15 mouse cellular contexts compared by ENCODE assay signal in the genomic region with DNA sequence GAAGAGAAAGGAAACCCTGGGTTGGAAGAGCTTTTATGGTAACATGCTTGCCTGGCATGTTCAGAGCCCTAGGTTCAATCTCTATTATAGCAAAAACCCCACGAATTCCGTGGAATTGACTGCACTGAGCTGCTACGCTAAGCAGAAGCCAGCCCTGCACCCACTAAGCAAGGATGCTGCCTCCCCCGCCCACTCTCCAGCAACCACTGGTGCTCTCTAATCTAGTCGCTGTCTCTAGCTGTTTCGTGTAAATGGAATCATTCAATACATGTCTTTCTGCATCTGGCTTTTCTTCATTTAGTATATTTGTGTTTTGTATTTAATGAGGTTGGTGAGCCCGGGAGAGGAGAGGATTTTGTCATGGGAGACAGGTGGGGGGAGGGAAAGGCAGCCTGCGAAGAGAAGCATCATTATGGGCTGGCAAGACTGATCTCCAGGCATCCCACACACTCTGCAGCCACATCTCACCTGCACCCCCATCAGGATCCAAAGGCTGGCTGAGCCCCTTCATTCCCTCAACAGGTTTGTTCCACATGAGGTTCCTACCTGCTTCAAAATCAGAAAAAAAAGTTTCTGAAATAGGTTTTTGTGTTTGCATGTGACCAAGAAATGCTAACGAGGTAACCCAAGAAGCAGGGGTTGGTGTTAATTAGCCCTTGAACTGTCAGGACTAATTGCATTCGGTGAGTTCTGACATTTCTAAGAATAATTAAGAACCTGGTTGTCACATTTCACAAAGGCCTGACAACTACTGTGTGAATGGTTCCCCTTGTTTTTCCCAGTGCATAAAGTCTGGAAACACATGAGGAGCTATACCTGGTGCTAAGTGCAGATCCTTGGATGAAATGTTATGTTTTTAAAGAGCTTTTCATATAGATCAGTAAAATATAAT.
A peak's percentile ranks its signal among the peaks of the same experiment; 100 is the strongest.
DNase-seq lines count a peak whose midpoint lies in the region; ATAC-seq lines count a peak whose summit lies in the region.
"Had no signal": no experiment of that assay in that cellular context is flagged by ENCODE, and none has a peak within 500 bp of the region (broad histone marks: within the 10 kb centered on the region; RNA-seq: fewer than 3 reads in every experiment).

No protein-coding gene starts in this region.

- ATAC-seq in CD4-positive, CD25-positive, alpha-beta regulatory T cell, adult 4 months: no peak
- no peak for ATAC-seq in midbrain, embryonic 15.5 days (replicated peaks)
- ATAC-seq in midbrain, embryonic 11.5 days (ENCODE audit: low FRiP score): no peak
- no peak for ATAC-seq in liver, embryonic 11.5 days (replicated peaks; ENCODE audit: low FRiP score)
- ATAC-seq: intestine, postnatal 0 days had no signal

- 0 out of 2 replicates have a peak overlapping the region, but pooled peaks have one; percentile 34 for H3K27ac ChIP-seq in midbrain, embryonic 15.5 days
- H3K27ac ChIP-seq in midbrain, embryonic 11.5 days (ENCODE audit: low read depth, low read length): no peak overlapping the region
- H3K27ac ChIP-seq in liver, embryonic 11.5 days (ENCODE audit: low read depth, low read length): no peak overlapping the region
- H3K27ac ChIP-seq: limb, embryonic 15.5 days; lung, embryonic 15.5 days had no signal

- WGBS in midbrain, embryonic 15.5 days: 40% methylated on average over 10 of the region's 10 CpGs
- WGBS in midbrain, embryonic 11.5 days: 64% methylated on average over 10 of the region's 10 CpGs
- WGBS in liver, embryonic 11.5 days: 57% methylated on average over 10 of the region's 10 CpGs

- no peak overlapping the region for H3K4me3 ChIP-seq in midbrain, embryonic 15.5 days
- no peak overlapping the region for H3K4me3 ChIP-seq in midbrain, embryonic 11.5 days (ENCODE audit: low read depth, low read length)
- H3K4me3 ChIP-seq in liver, embryonic 11.5 days (ENCODE audit: low read depth, low read length): no peak overlapping the region
- H3K4me3 ChIP-seq: erythroblast, embryonic 14.5 days; limb, embryonic 15.5 days; lung, embryonic 15.5 days; megakaryocyte, embryonic 14.5 days had no signal

- no peak overlapping the region for H3K9ac ChIP-seq in midbrain, embryonic 15.5 days
- no peak overlapping the region for H3K9ac ChIP-seq in midbrain, embryonic 11.5 days (ENCODE audit: low read length)
- H3K9ac ChIP-seq in liver, embryonic 11.5 days (ENCODE audit: low read depth, low read length): no peak overlapping the region
- H3K9ac ChIP-seq: limb, embryonic 15.5 days; lung, embryonic 15.5 days had no signal

- peak; percentile 33 for DNase-seq in CD4-positive, CD25-positive, alpha-beta regulatory T cell, adult 2 months (ENCODE audit: low read depth, low spot score)
- no peak for DNase-seq in midbrain, embryonic 11.5 days (ENCODE audit: low spot score, missing footprints)
- DNase-seq in layer of hippocampus, adult 9-11 months: peak; percentile 55
- DNase-seq in right cerebral cortex, postnatal 4 days: peak; percentile 30
- DNase-seq in liver, embryonic 11.5 days (ENCODE audit: low spot score): no peak
- DNase-seq in urinary bladder, adult 18-20 months (ENCODE audit: low spot score in 2 of 2): no peak
- DNase-seq: cerebellum, adult 9-10 months; gastrocnemius, postnatal 25 days had no signal

- no peaks in the 10 kb centered on the region for H3K36me3 ChIP-seq in midbrain, embryonic 15.5 days (replicated peaks)
- no peaks in the 10 kb centered on the region for H3K36me3 ChIP-seq in midbrain, embryonic 11.5 days (ENCODE audit: control insufficient read depth, insufficient read depth, low read length)
- H3K36me3 ChIP-seq in liver, embryonic 11.5 days (ENCODE audit: control insufficient read depth, insufficient read depth, low read length): no peaks in the 10 kb centered on the region
- H3K36me3 ChIP-seq: limb, embryonic 15.5 days; lung, embryonic 15.5 days had no signal

- no peaks in the 10 kb centered on the region for H3K27me3 ChIP-seq in midbrain, embryonic 15.5 days (replicated peaks)
- H3K27me3 ChIP-seq in midbrain, embryonic 11.5 days (ENCODE audit: control insufficient read depth, insufficient read depth, low read length): no peaks in the 10 kb centered on the region
- 0 out of 2 replicates have a peak, but pooled peaks cover 2% of the 10 kb centered on the region for H3K27me3 ChIP-seq in liver, embryonic 11.5 days (replicated peaks; ENCODE audit: control insufficient read depth, insufficient read depth, low read length)
- H3K27me3 ChIP-seq: limb, embryonic 15.5 days; lung, embryonic 15.5 days; megakaryocyte, embryonic 14.5 days had no signal

- peaks cover 21% of the 10 kb centered on the region for H3K4me1 ChIP-seq in midbrain, embryonic 15.5 days
- 0 out of 2 replicates have a peak, but pooled peaks cover 3% of the 10 kb centered on the region for H3K4me1 ChIP-seq in midbrain, embryonic 11.5 days (ENCODE audit: control insufficient read depth, insufficient read depth, low read length)
- no peaks in the 10 kb centered on the region for H3K4me1 ChIP-seq in liver, embryonic 11.5 days (replicated peaks; ENCODE audit: control insufficient read depth, insufficient read depth, low read length)
- H3K4me1 ChIP-seq: megakaryocyte, embryonic 14.5 days had no signal

- H3K9me3 ChIP-seq in midbrain, embryonic 15.5 days: no peaks in the 10 kb centered on the region
- H3K9me3 ChIP-seq in midbrain, embryonic 11.5 days (ENCODE audit: control insufficient read depth, low read length): no peaks in the 10 kb centered on the region
- no peaks in the 10 kb centered on the region for H3K9me3 ChIP-seq in liver, embryonic 11.5 days (ENCODE audit: control insufficient read depth, low read length)
- H3K9me3 ChIP-seq: limb, embryonic 15.5 days; lung, embryonic 15.5 days had no signal

- no peak overlapping the region for H3K4me2 ChIP-seq in midbrain, embryonic 15.5 days
- no peak overlapping the region for H3K4me2 ChIP-seq in midbrain, embryonic 11.5 days
- H3K4me2 ChIP-seq in liver, embryonic 11.5 days: no peak overlapping the region
- H3K4me2 ChIP-seq: limb, embryonic 15.5 days; lung, embryonic 15.5 days had no signal

Comparison
In these comparisons a context has a peak if more than half of its experiments do, and no peak if none do; other contexts are left out.
1. DNase-seq: peak in CD4-positive, CD25-positive, alpha-beta regulatory T cell, adult 2 months (single experiment), layer of hippocampus, adult 9-11 months (single experiment) and right cerebral cortex, postnatal 4 days (single experiment); none in midbrain, embryonic 11.5 days (single experiment), liver, embryonic 11.5 days (single experiment) and urinary bladder, adult 18-20 months (0 of 2).